Mouse (Mus musculus) regulatory T cell (primary cell): Measurements from ENCODE around the gene Kif5c.

Source experiments
- in situ Hi-C: fragments of 300-600 bp; cut with MboI, MseI; formaldehyde crosslinking; loops from one replicate; pipeline ENCODE4 v1.15.1; 2025; ENCODE audit warnings: high pct_unique_total_duplicates

Kif5c gene

DNA sequence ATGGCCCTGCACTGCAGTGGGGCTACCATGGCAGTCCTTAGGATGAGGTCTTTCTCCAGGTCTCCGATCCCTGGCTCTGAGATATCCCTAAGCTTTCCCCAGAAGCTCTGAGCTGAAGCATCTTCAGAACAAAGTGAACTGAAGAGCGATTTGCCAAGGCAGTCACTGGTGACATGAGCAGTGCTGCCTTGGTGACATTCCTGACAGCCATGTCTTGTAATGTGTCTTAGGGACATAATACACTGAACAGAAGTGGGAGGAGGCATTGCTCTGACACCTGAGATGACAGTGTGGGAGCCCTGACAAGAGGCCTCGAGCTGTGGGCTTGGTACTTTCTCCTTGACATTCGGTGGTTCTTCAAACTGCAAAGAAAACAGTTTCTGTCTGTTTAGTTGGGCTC, 157.3 kb downstream of the Kif5c start:
- in situ Hi-C loops, result loop anchor here (10.0 kb wide), 1 partner anchor 1208 kb away; no protein-coding TSS in a partner anchor

DNA sequence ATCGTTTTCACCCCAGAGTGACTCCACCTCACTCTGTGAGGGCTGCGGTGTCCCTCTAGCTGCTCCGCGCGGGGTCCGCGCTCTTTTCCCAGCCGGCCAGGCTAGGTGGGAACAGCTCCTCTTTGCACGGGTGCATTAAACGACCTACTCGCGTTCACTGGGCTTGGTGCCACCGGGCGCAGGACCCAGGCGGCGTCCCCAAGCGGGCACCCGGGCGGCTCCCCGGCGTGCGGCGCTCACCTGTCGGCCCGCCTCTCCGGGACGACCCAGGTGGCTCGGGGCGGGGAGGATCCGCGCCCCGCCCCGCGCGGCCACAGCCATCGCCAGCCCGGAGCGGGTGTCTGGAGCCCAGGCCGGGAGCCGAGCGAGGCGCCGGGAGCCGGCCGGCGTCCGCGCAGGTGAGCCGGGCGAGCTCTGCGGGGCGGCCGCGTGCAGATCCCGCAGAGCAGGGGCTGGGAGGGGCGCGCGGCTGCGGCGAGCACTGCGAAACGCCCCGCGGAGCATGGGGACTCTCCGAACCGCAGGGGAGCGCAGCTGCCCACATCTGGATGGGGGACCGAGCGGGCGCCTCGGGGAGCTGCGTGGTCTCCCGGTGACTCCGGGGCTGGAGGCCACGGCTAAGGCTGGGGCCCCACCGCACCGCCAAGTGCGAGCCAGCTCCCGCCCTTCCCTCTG, 168.4 kb downstream of the Kif5c start, which contains the start of gene Lypd6b:
TSS of gene Lypd6b (plus strand) at position 313 of the 675 bp plus-strand sequence.
- in situ Hi-C loops, result no loop called here

DNA sequence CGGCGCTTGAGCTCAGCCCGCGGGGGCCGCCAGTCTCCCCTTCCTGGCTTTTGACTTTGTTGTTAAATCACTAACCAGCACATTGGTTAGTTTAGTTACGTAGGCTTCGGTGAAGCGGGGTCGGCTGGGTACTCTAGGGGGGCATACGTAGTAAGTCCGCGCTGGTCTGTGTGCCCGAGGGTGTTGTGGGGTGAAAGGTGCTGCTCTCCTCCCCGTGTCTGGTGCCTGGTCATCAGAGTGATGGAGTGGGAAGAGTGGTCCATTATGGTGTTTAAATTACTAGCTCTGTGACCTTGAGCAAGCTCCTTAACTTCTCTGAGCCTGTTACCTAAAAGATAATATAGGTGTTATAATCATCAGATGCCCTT, 168.9 kb downstream of the Kif5c start:
- in situ Hi-C loops, result no loop called here

DNA sequence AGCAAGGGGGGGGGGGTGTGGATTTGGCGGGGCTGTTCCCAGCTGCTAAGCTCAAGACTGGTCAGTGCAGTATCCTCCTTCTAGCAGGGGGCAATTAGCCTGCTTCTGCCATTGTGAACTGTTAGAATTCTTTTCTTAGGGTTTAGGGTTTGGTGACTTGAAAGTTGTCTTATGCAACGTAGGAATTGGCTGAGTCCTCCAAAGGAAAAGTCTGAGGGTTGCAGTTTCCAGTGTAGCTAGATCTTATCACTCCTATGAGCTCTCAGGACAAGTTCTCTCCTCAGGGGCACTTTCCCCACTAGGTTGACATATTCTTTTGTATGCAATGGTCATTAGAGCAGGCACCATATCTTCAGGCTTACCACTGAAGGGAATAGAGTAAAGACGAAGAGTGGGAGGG, 169.5 kb downstream of the Kif5c start:
- in situ Hi-C loops, result no loop called here

DNA sequence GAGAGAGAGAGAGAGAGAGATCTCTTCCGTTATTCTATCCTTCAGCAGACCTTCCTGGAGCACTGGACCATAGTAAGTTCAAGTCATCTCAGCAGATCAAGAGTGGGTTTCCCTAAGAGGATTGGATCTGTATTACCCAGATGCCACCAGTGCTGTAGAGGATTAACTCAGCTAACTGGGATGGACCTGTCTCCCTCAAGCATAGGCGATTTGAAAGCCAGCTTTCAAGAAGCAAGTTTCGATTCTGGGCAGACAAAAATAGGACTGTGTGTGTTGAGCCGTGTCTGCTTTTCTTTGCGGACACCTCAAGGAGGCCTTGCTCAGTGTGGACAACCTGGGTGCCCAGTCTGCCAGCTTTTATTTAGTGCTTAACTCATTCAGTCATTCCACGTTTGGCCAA, 170.0 kb downstream of the Kif5c start:
- in situ Hi-C loops, result no loop called here

DNA sequence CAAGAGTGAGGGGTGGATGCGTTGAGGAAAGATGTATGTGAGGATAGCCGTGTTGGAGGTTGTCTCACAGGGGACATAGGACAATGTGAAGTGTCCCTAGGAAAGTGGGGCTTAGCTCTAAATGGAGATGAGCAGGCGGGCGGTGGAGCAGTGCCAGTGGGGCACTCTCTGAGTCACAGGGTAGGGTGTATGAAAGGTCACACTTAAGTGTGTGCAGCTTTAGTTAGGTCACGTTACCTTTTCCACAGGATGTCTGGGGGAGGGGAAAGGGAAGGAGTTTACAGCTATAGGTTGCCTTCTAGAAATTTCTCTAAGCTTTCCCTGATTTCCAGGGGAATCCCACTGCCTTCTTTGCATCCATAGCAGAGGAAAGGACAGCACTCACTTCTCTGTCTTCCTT, 170.4 kb downstream of the Kif5c start:
- in situ Hi-C loops, result no loop called here

DNA sequence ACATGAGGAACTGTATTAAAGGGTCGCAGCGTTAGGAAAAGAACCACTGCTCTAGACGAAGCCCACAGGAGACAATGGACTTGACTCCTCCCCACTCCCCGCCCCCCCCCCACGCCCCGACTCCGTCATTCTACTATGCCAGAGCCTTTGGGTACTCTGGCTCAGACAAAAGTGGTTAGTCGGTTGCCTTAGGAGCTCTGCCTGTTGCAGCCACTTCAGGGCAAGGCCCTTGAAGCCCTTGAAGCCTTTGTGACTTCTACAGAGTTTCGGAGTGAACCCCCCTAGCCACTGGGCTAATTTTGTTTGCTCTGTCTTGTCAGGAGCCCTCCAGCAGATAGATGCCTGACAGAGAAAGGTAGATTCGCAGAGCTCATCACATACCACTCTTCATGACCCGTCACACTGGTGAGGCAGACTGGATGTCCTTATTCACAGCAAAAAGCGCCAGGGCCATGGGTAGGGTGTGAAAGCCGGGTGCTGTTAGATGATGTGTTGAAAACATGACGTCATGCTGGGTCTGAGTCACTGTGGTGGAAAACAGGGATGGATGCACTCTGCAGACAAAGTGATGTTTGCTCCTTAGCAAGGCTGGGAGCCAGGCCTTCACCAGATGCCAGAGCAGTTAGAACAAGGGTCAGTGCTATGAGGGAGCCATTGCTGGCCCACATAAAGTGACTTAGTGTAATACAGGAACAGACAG, 178.5 kb downstream of the Kif5c start:
- in situ Hi-C loops, result no loop called here

DNA sequence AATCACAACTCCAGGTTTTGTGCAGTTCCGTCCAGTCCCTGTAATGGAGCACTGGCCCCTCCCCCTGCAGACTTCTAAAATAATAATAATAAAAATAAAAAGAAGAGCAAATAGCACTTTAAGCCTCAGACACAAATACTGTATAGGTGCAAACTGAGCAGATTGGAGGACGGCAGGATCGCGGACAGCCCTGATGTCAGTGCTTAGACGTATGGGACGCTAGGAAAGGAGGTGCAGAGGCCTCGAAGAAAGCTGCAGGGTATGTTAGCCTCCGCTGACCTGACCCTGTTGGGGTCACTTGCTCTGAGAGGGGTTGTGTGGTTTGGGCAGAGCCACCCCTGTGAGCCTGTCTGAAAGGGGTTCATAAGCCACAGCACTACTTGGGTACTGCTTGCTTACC, 185.3 kb downstream of the Kif5c start:
- in situ Hi-C loops, result no loop called here

DNA sequence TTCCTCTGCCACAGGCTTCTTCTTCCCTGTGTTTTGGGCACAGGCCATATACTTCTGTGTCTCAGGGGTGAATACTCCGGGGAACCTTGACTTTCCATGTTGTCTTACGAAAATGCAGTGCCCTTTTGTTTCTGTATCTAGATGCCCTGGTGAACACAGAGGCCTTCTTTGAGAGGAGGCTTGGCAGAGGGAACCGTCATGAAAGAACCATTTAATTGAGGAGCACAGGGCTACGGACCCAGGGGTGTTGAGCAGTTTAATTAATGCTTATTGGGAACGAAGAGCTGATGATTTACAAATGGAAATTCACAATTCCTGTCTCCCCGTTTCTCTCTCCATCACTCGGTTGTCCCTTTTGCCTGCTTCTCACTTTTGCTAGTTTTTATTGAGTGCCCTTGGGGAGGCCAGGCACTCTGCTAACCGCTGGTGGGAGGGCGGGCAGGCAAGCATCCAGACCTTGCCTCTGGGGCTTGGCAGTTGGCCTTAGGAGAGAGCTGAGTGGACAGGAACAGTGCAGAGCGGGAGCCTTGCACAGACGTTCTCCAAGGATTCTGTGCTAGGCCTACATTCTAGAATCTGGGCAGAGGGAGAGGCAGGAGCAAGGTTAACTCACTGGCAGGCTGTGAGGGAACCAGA, 186.8 kb downstream of the Kif5c start:
- in situ Hi-C loops, result no loop called here

DNA sequence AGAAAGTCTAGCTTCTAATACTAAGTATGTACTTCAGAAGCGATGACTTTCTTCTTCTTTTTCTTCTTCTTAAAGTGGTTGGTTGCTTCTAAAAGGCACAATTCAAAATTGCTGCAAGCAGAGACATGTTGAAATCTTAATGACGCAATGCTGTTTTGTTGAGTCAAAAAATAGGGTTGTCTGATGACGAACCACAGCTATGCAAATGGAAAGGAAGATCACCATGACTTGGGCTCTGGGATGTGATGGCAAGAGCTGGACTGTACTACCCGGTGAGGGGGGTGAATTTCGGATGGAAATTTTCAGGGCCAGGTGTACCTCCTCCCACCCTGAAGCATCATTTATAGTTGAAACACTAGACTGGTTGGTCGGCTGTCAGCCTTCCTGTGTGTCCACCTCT, 190.4 kb downstream of the Kif5c start:
- in situ Hi-C loops, result no loop called here

DNA sequence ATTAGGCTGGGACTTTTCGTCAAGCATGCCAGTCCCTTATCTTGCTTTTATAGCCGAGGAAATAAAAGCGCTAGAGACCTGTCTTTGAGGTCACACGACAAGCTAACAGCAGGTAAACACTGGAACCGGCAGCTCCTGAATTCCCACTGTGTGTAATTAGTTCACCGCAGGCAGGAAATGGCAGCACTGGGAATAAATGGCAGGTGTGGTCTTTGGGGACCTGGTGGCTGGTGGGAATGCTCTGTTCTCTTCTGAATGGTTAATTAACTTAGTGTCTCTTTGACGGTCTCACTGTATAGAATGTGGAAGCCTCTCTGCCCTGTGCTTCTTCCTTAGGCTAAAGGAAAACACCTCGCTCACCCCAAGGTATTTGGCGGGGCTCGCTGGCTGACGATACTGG, 192.3 kb downstream of the Kif5c start:
- in situ Hi-C loops, result no loop called here

DNA sequence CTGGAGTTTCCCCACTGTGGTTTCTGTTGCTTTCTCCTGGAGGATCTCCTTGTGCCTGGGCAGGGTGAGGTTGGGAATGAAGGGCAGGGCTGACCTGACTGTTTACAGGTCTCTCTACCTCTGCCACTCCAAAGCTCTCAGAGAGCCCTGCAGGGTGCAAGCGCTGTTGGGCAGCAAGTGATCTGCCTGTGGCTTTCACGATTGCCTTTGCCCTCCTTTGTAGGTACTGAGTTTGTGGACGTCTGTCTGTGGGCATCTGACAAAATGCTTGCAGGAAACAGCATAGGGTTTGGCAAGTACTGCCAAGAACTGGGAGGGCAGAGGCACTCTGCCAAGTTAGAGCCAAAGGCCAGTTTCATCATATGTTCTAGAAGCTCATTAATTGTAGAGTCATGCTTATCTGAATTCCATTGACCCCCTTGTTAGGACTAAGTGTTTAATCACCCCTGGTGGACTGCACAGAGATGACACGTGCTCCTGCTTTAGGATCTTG, 192.8 kb downstream of the Kif5c start:
- in situ Hi-C loops, result no loop called here

DNA sequence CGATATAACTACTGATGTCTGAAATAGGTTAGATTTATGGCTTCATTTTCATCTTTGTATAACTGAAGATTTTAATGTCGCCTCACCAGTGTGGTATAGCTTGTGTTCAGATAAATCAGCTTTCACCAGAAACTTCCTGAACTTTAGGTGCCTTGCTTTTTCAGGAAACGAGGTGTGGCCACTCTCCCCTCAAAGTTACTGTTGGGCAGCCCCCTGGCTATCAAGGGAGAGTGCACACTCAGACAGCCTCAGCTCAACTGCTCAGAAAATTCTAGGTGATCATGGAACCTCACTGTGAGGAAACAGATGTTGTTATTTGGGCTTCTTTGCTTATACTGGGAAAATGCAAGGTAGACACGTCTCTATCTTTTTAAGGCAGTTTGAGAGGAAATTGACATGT, 194.1 kb downstream of the Kif5c start:
- in situ Hi-C loops, result no loop called here

DNA sequence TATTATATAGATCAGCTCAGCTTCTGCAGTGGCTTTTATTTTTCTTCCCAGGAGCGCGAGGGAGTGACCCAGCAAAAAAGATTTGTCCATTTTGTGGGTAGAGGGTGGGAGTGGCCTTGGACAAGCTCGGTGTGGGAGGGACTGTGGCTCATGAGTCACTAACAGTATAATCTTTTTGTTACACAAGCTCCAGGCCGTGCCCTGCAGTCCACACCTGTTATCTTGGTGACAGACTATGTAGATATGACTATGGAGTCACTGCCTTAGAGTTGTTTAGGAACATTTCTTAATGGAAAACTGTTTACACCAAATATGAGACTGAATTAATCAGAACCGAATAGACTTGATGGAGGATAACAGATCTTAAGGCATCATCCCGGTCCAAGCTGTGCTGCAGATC, 194.9 kb downstream of the Kif5c start:
- in situ Hi-C loops, result no loop called here

DNA sequence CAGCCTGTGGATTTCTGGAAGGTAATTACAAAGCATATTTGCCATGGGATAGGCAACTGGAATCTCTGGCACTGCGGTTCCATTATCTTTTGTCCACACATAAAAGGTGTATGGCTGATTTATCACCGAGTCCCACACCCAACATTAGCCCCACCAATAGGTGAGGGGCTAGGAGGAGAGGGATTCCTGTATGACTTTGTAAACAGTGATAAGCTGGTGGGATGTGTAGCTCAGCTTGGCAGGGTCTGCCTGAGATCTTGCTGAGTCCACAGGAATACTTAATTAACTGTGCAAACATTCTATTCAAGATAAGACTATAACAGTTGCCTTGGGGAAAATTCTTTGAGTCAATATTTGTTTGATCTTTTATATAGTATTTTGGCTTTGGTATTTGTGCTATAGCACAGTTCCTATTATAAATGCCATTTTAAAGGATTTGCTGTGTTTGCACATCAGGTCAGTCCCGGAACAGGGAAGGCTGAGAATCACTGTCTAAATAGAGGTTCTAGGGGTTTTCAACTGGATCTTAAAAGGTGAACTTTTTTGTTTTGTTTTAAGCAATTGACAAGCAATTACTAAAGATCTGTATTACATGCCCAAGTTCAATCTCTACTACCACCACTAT, 196.7 kb downstream of the Kif5c start:
- in situ Hi-C loops, result no loop called here

DNA sequence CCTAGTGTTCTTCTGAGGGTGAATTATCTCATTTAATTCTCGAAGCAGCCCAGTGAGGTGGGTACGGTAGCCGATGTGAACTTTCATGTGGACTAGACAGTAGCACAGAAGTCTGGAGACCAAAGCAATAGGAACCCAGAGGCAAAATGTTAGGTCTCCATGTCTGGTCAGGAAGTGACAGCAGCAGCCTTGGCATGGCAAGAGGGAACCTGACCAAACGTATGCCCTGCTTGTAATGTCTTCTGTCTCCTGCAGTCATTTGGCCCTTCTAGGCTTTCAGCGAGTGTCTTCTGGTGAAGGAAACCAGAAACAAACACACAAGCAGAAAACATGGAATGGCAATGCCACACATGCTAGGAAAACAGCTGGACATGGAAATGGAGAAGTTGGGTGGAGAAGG, 197.5 kb downstream of the Kif5c start:
- in situ Hi-C loops, result no loop called here

DNA sequence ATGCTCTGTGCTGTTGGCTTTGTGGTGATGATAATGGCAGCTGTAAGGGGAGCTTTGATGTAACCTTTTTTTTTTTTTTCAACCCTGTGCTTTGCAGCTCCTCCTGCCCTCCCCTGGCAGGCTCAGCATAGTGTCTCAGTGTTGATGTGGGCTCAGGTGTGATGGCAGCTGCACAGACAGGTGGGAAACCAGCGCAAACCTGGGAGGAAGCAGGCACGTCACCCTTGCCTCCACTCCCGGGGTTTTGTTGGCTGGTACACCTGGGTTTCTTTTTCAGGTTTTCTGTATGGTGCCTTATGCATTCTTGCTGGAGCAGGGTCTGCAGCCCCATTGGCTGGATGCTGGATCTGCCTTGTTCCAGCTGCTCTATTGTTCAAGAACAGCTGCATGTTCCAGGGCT, 198.1 kb downstream of the Kif5c start:
- in situ Hi-C loops, result no loop called here

DNA sequence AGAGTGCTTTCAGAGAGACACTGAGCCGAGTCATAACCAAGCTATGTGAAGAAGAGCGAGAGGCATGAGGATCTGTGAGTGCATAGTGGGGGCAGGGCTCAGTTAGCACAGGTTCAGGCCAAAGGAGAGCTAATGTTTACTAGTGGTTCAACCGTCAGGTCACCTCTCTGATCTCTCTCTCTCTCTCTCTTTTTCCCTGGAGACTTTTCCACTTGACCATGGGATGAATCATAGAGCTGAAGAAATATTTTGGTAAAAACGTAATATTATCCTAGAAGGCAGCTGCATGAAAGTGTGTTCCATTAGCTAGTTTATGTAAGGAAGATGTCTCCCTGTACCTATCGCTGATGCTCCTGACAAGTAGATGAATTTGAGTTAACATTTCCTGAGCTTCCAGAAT, 199.0 kb downstream of the Kif5c start:
- in situ Hi-C loops, result no loop called here

DNA sequence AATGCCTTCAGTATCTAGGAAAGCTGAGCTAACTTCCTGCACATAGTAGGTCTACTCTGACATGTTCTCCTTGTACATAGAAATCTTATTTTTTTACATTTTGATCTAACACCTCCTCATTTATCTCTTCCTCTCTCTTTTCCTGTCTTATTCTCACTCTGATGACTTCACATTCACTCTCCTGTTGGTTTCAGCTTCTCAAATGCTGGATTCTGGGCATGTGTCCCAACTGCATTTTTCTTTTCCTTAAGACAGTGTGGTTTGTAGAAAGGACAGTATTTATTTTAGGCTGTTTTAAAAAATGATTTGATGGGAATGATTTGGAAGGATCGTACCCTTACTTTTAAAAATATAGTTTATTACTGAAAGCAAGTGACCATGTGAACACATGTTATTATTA, 203.2 kb downstream of the Kif5c start:
- in situ Hi-C loops, result no loop called here
